Mouse (Mus musculus): Measurements from ENCODE around the gene Rbpjl. TPM values are rescaled to one million over a fixed set of nuclear protein-coding genes. Genes with fewer than 3 reads are reported as not detected.

Rbpjl gene
- polyA plus RNA-seq, 1 experiment from 2014 or later: 0.21 TPM

DNA sequence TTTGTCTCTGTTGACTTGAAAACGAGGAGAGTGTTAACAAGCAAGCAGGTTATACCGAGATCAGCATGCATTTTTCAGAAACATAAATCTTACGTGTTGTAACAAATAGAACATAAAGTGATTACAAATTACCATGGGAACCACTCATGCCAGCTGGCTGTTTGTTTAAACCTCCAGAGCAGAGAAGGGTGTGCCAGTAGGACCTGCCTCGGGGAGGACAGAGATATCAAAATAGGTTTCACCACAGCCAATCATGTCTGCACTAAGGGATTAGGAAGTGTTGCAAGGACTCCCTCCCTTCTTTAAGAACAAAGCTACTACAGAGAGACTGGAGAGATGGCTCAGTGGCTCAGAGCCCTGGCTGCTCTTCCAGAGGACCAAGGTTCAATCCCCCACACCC, 29.8 kb upstream of the Rbpjl start:
- Histone ChIP-seq H3K27ac (replicated peaks) (no peak overlapping the region), H3K4me3 (no peak overlapping the region), H3K27me3 (replicated peaks) (no peaks in the 10 kb centered on the region), H3K36me3 (no peaks in the 10 kb centered on the region), H3K4me2 (no peak overlapping the region), H3K4me1 (no peaks in the 10 kb centered on the region), H3K9me3 (no peaks in the 10 kb centered on the region), H3K9ac (no peak overlapping the region)
- WGBS: 43% methylated on average over 4 of the region's 4 CpGs
- ATAC-seq (ENCODE audit: extremely low read depth, insufficient number of reproducible peaks, low FRiP score, low TSS enrichment): no peak

DNA sequence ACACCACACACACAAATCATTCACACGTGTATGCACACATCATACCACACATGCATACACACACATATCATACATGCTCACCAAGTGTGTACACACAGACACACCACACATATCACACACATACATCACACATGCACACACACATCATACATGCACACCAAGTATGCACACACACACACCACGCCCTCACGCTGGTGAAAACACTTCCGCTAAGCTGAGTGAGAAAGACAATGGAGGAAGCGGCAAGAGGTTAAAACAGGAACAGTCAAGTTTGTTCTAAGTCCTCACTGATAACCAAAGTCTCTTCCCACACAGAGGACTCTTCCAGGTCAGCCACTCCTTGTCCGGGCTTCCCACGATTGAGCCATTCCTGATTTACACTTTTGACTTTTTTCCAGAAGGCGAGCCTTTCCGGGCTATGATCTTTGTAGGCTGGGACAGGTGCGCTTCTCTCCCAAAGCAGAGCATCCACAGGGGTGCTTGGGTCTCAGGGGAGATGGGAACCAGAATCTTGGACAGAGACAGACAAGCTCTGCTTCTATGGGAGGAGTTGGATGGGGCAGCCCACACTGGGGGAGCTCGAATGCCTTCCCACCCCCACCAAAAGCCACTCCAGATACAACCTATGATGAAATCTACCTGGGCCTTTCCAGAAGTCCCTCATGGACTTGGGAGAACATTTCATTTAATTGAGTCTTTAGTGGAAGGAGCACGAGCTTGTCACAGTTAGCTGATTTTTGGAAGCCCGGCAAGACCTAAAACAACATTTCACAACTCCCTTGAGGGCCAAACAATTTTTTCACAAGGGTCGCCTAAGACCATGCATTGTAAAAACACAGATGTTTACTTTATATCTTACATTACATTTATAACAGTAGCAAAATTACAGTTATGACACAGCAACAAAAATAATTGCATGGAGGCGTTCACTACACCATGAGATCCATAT, 25.2 kb upstream of the Rbpjl start:
- Histone ChIP-seq H3K9me3 (no peaks in the 10 kb centered on the region), H3K27ac (replicated peaks) (no peak overlapping the region), H3K9ac (no peak overlapping the region), H3K27me3 (replicated peaks) (no peaks in the 10 kb centered on the region), H3K4me2 (no peak overlapping the region), H3K36me3 (no peaks in the 10 kb centered on the region), H3K4me3 (no peak overlapping the region), H3K4me1 (no peaks in the 10 kb centered on the region)
- WGBS: 81% methylated on average over 15 of the region's 15 CpGs
- ATAC-seq (ENCODE audit: extremely low read depth, insufficient number of reproducible peaks, low FRiP score, low TSS enrichment): no peak

DNA sequence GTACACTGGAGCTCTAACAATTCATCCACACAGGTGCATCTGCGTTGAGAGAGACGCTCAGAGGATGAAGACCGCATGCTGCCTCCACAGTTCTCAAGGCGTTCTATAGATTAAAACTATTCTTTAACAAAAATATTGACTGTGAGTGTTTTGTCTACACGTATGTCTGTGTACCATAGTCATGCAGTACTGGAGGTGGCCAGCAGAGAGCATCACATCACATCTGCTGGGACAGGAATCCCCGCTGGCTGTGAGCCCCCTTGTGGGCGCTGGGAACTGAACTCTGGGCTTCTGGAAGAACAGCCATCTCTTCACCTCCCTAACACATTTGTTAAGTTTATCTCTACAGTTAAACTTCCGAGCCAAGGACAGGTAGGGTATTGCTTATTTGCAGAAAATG, 21.2 kb upstream of the Rbpjl start:
- Histone ChIP-seq H3K36me3 (no peaks in the 10 kb centered on the region), H3K4me1 (peaks cover 18% of the 10 kb centered on the region), H3K9ac (no peak overlapping the region), H3K27me3 (replicated peaks) (peaks cover 8% of the 10 kb centered on the region), H3K27ac (replicated peaks) (no peak overlapping the region), H3K9me3 (no peaks in the 10 kb centered on the region), H3K4me3 (no peak overlapping the region), H3K4me2 (no peak overlapping the region)
- WGBS: 71% methylated on average over 8 of the region's 8 CpGs
- ATAC-seq (ENCODE audit: extremely low read depth, insufficient number of reproducible peaks, low FRiP score, low TSS enrichment): no peak

DNA sequence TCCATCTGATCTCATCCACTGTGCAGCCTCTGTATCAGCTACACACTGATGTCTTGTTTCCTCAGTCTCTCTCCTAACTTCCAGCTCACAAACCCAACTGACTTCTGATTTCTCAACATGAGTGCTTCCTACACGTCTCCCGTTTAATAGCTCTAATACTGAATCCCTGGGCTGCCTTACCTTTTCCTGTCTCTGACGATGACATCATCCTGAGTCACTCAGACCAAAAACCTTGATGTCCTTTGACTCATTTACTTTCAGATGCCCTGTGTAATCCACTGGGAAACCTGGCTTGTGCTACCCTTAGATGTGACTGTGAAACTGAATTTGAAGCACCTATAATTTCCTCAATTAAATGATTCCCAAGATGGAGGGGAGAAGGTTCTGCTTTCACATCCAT, 20.0 kb upstream of the Rbpjl start:
- no peak for ATAC-seq (ENCODE audit: extremely low read depth, insufficient number of reproducible peaks, low FRiP score, low TSS enrichment)
- WGBS: 70% methylated on average over 3 of the region's 3 CpGs
- Histone ChIP-seq H3K27ac (replicated peaks) (no peak overlapping the region), H3K36me3 (no peaks in the 10 kb centered on the region), H3K27me3 (replicated peaks) (peaks cover 21% of the 10 kb centered on the region), H3K4me2 (no peak overlapping the region), H3K9me3 (no peaks in the 10 kb centered on the region), H3K4me3 (no peak overlapping the region), H3K4me1 (peaks cover 25% of the 10 kb centered on the region), H3K9ac (no peak overlapping the region)

DNA sequence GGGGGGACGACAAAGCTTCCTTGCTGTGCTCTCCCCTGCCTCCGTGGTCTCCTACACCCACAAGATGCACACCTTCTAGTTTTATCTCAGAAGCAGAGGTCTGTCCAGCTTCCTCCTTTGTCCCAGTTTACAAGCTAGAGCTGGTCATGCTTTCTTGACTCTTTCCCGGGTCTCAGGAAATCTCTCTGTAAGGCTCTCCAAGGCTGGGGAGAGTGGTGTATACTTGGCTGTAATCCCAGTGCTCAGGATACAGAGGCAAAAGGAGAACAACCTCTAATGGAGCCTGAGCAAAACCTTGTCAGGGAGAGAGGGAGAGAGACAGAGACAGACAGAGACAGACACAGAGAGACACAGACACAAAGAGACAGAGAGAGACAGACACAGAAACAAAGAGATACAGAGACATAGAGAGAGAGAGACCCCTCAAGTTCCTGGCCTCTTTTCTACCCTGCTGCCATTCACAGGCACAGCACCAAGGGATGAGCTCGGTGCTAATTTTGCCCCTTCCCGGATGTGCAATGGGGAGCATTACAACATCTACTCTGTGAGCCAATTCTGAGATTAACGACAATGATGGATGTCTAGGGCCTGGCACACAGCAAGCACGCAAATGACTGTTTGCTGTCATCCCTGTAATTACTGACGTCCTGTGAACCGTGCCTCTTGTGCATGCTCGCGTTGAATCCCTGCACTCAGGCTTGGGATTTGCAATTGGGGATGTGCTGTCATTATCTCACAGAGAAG, 19.1 kb upstream of the Rbpjl start:
- Histone ChIP-seq H3K36me3 (no peaks in the 10 kb centered on the region), H3K9me3 (no peaks in the 10 kb centered on the region), H3K4me2 (no peak overlapping the region), H3K4me3 (no peak overlapping the region), H3K9ac (no peak overlapping the region), H3K27me3 (replicated peaks) (peaks cover 29% of the 10 kb centered on the region), H3K27ac (replicated peaks) (no peak overlapping the region), H3K4me1 (peaks cover 25% of the 10 kb centered on the region)
- no peak for ATAC-seq (ENCODE audit: extremely low read depth, insufficient number of reproducible peaks, low FRiP score, low TSS enrichment)
- WGBS: 49% methylated on average over 11 of the region's 11 CpGs

DNA sequence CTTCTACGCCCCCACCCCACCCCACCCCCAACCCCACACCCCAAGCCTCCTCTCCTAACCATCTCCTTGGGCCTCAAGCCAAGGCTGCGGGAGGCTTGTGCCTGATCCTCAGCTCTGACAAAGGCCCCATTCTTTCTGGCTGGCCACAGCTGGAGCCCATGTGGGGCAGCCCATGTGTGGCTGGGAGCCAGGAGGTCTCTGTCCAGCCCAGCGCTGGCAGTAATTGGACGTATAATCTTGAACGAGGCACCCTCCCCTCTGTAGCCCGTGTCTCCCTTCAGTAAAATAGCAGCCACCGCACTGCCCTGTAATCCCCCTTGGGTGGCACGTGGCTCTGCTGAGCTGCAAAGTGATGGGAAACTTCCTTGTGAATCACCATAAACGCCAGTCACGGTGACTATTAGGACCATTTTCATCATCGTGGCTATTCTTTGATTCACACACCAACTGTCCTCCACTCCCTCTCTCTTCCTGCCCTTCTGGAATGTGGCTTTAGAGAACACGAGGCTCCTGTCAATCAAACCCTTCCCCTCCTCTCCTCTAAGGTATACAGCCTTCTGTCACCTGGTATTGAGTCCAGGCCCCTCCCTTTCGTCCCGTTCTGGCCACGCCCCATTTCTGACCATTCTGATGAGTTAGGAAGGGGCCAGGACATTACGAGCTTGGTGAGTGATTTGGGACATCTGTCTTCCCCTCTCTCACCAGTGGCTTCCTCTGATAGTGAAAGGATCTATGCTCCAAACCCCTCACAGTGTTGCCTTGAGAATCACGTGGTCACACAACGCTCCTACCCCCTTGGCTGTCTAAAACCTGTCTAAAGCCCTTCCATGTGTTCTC, 16.8 kb upstream of the Rbpjl start:
- 0 out of 2 replicates have a peak overlapping the region, but pooled peaks have one; percentile 1 for H3K4me3 ChIP-seq
- no peaks in the 10 kb centered on the region for H3K36me3 ChIP-seq
- H3K27me3 ChIP-seq (replicated peaks): peaks cover 51% of the 10 kb centered on the region
- no peaks in the 10 kb centered on the region for H3K9me3 ChIP-seq
- 15% methylated on average over 18 of the region's 18 CpGs for WGBS
- H3K9ac ChIP-seq: no peak overlapping the region
- H3K4me2 ChIP-seq: peak overlapping the region; percentile 33
- peaks cover 33% of the 10 kb centered on the region for H3K4me1 ChIP-seq
- no peak; the same call in 1 of the 2 replicates for ATAC-seq (ENCODE audit: extremely low read depth, insufficient number of reproducible peaks, low FRiP score, low TSS enrichment)
- peak overlapping the region; percentile 36; the same call in 1 of the 2 replicates for H3K27ac ChIP-seq (replicated peaks)

DNA sequence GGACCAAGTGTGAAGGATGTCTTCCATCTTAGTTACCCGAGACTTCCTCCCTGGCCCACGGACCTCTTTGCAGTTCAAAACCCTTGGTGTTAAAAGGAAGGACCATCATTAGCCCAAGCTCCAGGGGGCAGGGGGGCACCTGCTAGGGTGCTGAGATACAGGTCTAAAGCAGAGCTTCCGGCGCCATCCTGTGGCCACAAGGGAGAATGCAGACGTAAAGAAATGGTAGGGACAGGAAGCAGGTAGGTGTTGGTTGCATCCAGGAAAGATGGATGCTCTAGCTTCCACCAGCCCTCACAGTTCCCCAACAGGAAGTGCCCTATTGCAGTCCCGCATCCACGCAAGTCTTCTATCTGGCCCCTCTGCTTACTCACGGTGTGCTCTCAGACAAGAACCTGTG, 16.0 kb upstream of the Rbpjl start:
- H3K9me3 ChIP-seq: no peaks in the 10 kb centered on the region
- no peak for ATAC-seq (ENCODE audit: extremely low read depth, insufficient number of reproducible peaks, low FRiP score, low TSS enrichment)
- no peak overlapping the region for H3K27ac ChIP-seq (replicated peaks)
- H3K27me3 ChIP-seq (replicated peaks): peaks cover 57% of the 10 kb centered on the region
- H3K36me3 ChIP-seq: no peaks in the 10 kb centered on the region
- H3K4me3 ChIP-seq: no peak overlapping the region
- 11% methylated on average over 8 of the region's 8 CpGs for WGBS
- no peak overlapping the region for H3K9ac ChIP-seq
- peak overlapping the region; percentile 33; the same call in 1 of the 2 replicates for H3K4me2 ChIP-seq
- H3K4me1 ChIP-seq: peaks cover 33% of the 10 kb centered on the region

DNA sequence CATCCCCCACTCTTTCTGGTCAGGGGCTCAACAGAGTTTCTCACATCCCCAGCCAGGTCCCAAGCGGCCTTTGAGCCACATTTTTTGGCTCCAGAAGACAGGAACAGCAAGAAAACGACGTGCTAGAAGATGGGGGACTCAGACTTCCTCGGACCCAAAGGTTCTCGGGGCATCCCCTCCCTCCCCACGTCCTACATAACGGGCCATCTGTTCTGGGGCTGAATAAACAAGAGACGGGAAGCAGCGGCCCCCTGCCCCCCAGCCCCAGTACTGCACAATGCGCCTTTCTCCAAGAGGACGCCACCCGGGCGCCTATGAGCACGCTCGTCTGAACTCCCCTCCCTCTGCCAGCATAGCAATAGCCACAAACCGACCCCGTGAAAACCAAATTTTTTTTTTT, 13.9 kb upstream of the Rbpjl start, which contains the start of gene Slpi:
TSS of gene Slpi (minus strand) at position 76 of the 400 bp plus-strand sequence.
- peaks cover 78% of the 10 kb centered on the region for H3K27me3 ChIP-seq (replicated peaks)
- H3K9ac ChIP-seq: peak within 1 kb of the TSS; percentile 76
- no peak for ATAC-seq (ENCODE audit: extremely low read depth, insufficient number of reproducible peaks, low FRiP score, low TSS enrichment)
- no peaks in the 10 kb centered on the region for H3K9me3 ChIP-seq
- H3K4me2 ChIP-seq: peak within 1 kb of the TSS; percentile 83
- H3K36me3 ChIP-seq: no peaks in the 10 kb centered on the region
- peaks cover 27% of the 10 kb centered on the region for H3K4me1 ChIP-seq
- peak within 1 kb of the TSS; percentile 59 for H3K4me3 ChIP-seq
- WGBS: 2% methylated on average over 17 of the region's 17 CpGs
- peak within 1 kb of the TSS; percentile 62 for H3K27ac ChIP-seq (replicated peaks)

DNA sequence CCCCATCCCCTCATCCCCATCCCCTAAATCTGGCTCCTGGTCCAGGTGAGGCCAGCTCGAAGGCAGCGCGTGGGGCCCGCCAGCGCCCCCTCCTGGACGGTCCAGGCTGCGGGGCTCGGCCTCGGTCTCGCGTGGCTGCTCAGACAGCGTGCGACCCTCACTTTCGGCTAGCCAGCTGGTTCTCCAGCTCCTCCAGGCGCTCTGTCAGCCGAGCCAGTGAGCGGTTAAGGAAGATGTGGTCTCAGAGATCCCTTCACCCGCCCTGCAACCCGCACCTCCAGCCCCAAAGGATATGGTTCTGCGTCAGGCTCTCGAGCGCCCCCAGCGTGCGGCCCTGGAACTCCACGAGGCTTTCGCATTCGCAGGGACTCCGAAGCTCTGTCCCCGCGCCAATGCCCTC, 13.4 kb upstream of the Rbpjl start:
- Histone ChIP-seq H3K4me2 (peak overlapping the region; percentile 83), H3K27me3 (replicated peaks) (peaks cover 83% of the 10 kb centered on the region), H3K36me3 (no peaks in the 10 kb centered on the region), H3K9ac (peak overlapping the region; percentile 76), H3K27ac (replicated peaks) (peak overlapping the region; percentile 62), H3K9me3 (no peaks in the 10 kb centered on the region), H3K4me1 (peaks cover 27% of the 10 kb centered on the region), H3K4me3 (peak overlapping the region; percentile 59)
- no peak for ATAC-seq (ENCODE audit: extremely low read depth, insufficient number of reproducible peaks, low FRiP score, low TSS enrichment)
- under 1% methylated on average over 30 of the region's 30 CpGs for WGBS

DNA sequence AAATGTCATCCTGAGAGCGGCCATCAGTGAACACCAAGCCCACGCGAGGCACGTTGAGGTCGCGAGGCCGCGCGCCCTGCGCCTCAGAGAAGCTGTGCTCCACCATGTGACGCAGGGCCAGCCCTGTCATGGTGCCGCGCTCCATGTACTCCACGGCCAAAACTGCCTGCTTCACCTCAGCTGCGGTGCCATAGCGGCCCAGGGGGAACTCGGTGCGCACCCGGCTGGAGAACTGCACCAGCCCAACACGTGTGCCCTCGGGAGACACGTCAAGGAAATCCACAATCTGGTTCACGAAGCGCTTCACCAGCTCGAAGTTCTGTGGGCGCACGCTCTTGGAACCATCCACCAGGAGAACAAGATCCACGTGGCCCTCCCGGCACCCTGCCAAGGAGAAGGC, 9.8 kb upstream of the Rbpjl start:
- Histone ChIP-seq H3K27ac (replicated peaks) (no peak overlapping the region), H3K36me3 (no peaks in the 10 kb centered on the region), H3K27me3 (replicated peaks) (peaks cover 84% of the 10 kb centered on the region), H3K9me3 (peaks cover 13% of the 10 kb centered on the region; the same call in 1 of the 2 replicates), H3K4me3 (no peak overlapping the region), H3K4me2 (no peak overlapping the region), H3K9ac (no peak overlapping the region), H3K4me1 (peaks cover 8% of the 10 kb centered on the region)
- ATAC-seq (ENCODE audit: extremely low read depth, insufficient number of reproducible peaks, low FRiP score, low TSS enrichment): no peak
- WGBS: 68% methylated on average over 29 of the region's 29 CpGs

DNA sequence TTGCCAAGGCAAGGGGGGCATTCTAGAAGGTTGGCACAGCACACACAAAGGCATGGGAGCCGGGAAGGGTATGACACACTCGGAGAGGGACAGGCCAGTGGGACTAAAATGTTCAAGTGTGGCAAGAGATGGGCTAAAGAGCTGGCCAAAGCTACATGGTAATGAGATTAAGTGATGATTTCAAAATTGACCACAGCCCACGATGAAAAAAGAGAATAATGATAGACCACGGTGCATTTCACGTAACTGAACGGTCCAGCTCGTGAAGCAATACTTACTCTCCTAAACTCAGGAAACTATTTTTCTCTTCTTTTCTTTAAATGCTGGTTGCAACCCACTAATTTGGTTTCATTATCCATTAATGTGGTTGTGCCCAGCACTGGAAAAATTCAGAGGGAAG, 6.9 kb upstream of the Rbpjl start:
- H3K27ac ChIP-seq (replicated peaks): no peak overlapping the region
- H3K9ac ChIP-seq: no peak overlapping the region
- H3K4me3 ChIP-seq: no peak overlapping the region
- peaks cover 82% of the 10 kb centered on the region for H3K27me3 ChIP-seq (replicated peaks)
- H3K4me2 ChIP-seq: no peak overlapping the region
- peaks cover 13% of the 10 kb centered on the region; the same call in 1 of the 2 replicates for H3K9me3 ChIP-seq
- H3K4me1 ChIP-seq: peaks cover 10% of the 10 kb centered on the region
- 82% methylated on average over 7 of the region's 7 CpGs for WGBS
- no peak for ATAC-seq (ENCODE audit: extremely low read depth, insufficient number of reproducible peaks, low FRiP score, low TSS enrichment)
- no peaks in the 10 kb centered on the region for H3K36me3 ChIP-seq
